Mouse (Mus musculus): ENCODE results near the gene 1700007K13Rik. TPM values are rescaled to one million over a fixed set of nuclear protein-coding genes. Genes with fewer than 3 reads are reported as not detected.

The 1700007K13Rik gene
- polyA plus RNA-seq, 1 experiment from 2014 or later = 5.9 TPM

GRCm38 (mm10) chr2:28440842-28441241 lies 25.3 kb downstream of the 1700007K13Rik start:
- Histone ChIP-seq H3K4me2 (ENCODE audit: low read depth, low read length) (no peak overlapping the region), H3K27me3 (replicated peaks; ENCODE audit: control insufficient read depth, insufficient read depth, low read length) (no peaks in the 10 kb centered on the region; the same call in 1 of the 2 replicates), H3K9me3 (ENCODE audit: control insufficient read depth, low read length) (no peaks in the 10 kb centered on the region), H3K27ac (replicated peaks; ENCODE audit: low read depth, low read length) (no peak overlapping the region), H3K4me1 (ENCODE audit: control insufficient read depth, insufficient read depth, low read length) (0 out of 2 replicates have a peak, but pooled peaks cover under 1% of the 10 kb centered on the region), H3K9ac (ENCODE audit: low read depth, low read length) (no peak overlapping the region), H3K4me3 (ENCODE audit: low read depth, low read length) (no peak overlapping the region), H3K36me3 (ENCODE audit: control insufficient read depth, insufficient read depth, low read length) (no peaks in the 10 kb centered on the region)
- DNase-seq (ENCODE audit: low spot score) (no peak), ATAC-seq (ENCODE audit: low read depth) (no peak)
- 77% methylated on average over 6 of the region's 6 CpGs for WGBS

GRCm38 (mm10) chr2:28435401-28435800 lies 30.7 kb downstream of the 1700007K13Rik start:
- H3K4me2 ChIP-seq (ENCODE audit: low read depth, low read length) = no peak overlapping the region
- no peak for DNase-seq (ENCODE audit: low spot score)
- no peak overlapping the region for H3K9ac ChIP-seq (ENCODE audit: low read depth, low read length)
- H3K27me3 ChIP-seq (replicated peaks; ENCODE audit: control insufficient read depth, insufficient read depth, low read length) = no peaks in the 10 kb centered on the region
- H3K9me3 ChIP-seq (ENCODE audit: control insufficient read depth, low read length) = no peaks in the 10 kb centered on the region
- no peak for ATAC-seq (ENCODE audit: low read depth)
- WGBS = 85% methylated on average over 11 of the region's 11 CpGs
- H3K4me1 ChIP-seq (ENCODE audit: control insufficient read depth, insufficient read depth, low read length) = peaks cover 3% of the 10 kb centered on the region; the same call in 1 of the 2 replicates
- H3K36me3 ChIP-seq (ENCODE audit: control insufficient read depth, insufficient read depth, low read length) = no peaks in the 10 kb centered on the region
- no peak overlapping the region for H3K27ac ChIP-seq (replicated peaks; ENCODE audit: low read depth, low read length)
- H3K4me3 ChIP-seq (ENCODE audit: low read depth, low read length) = no peak overlapping the region

GRCm38 (mm10) chr2:28433512-28433911 lies 32.6 kb downstream of the 1700007K13Rik start:
- no CpG with 5 or more reads among the region's 2 CpGs for WGBS
- Histone ChIP-seq H3K9ac (ENCODE audit: low read depth, low read length) (no peak overlapping the region), H3K27me3 (replicated peaks; ENCODE audit: control insufficient read depth, insufficient read depth, low read length) (no peaks in the 10 kb centered on the region), H3K4me3 (ENCODE audit: low read depth, low read length) (no peak overlapping the region), H3K9me3 (ENCODE audit: control insufficient read depth, low read length) (no peaks in the 10 kb centered on the region), H3K4me2 (ENCODE audit: low read depth, low read length) (no peak overlapping the region), H3K4me1 (ENCODE audit: control insufficient read depth, insufficient read depth, low read length) (peaks cover 3% of the 10 kb centered on the region; the same call in 1 of the 2 replicates), H3K36me3 (ENCODE audit: control insufficient read depth, insufficient read depth, low read length) (no peaks in the 10 kb centered on the region), H3K27ac (replicated peaks; ENCODE audit: low read depth, low read length) (no peak overlapping the region)
- no peak for ATAC-seq (ENCODE audit: low read depth)
- no peak for DNase-seq (ENCODE audit: low spot score)

GRCm38 (mm10) chr2:28432811-28433210 lies 33.3 kb downstream of the 1700007K13Rik start:
- ATAC-seq (ENCODE audit: low read depth) (no peak), DNase-seq (ENCODE audit: low spot score) (peak; percentile 51)
- H3K27me3 ChIP-seq (replicated peaks; ENCODE audit: control insufficient read depth, insufficient read depth, low read length) = no peaks in the 10 kb centered on the region
- 6% methylated on average over 1 of the region's 1 CpGs for WGBS
- H3K4me2 ChIP-seq (ENCODE audit: low read depth, low read length) = no peak overlapping the region
- no peak overlapping the region for H3K27ac ChIP-seq (replicated peaks; ENCODE audit: low read depth, low read length)
- no peak overlapping the region for H3K4me3 ChIP-seq (ENCODE audit: low read depth, low read length)
- H3K9me3 ChIP-seq (ENCODE audit: control insufficient read depth, low read length) = no peaks in the 10 kb centered on the region
- no peak overlapping the region for H3K9ac ChIP-seq (ENCODE audit: low read depth, low read length)
- peaks cover 3% of the 10 kb centered on the region; the same call in 1 of the 2 replicates for H3K4me1 ChIP-seq (ENCODE audit: control insufficient read depth, insufficient read depth, low read length)
- no peaks in the 10 kb centered on the region for H3K36me3 ChIP-seq (ENCODE audit: control insufficient read depth, insufficient read depth, low read length)

- Histone ChIP-seq H3K27ac (replicated peaks; ENCODE audit: low read depth, low read length) (no peak overlapping the region), H3K4me2 (ENCODE audit: low read depth, low read length) (no peak overlapping the region), H3K36me3 (ENCODE audit: control insufficient read depth, insufficient read depth, low read length) (no peaks in the 10 kb centered on the region), H3K27me3 (replicated peaks; ENCODE audit: control insufficient read depth, insufficient read depth, low read length) (no peaks in the 10 kb centered on the region), H3K4me1 (ENCODE audit: control insufficient read depth, insufficient read depth, low read length) (peaks cover 3% of the 10 kb centered on the region; the same call in 1 of the 2 replicates), H3K4me3 (ENCODE audit: low read depth, low read length) (no peak overlapping the region), H3K9ac (ENCODE audit: low read depth, low read length) (no peak overlapping the region), H3K9me3 (ENCODE audit: control insufficient read depth, low read length) (no peaks in the 10 kb centered on the region)
- DNase-seq (ENCODE audit: low spot score) (peak; percentile 36), ATAC-seq (ENCODE audit: low read depth) (no peak)
- 44% methylated on average over 6 of the region's 6 CpGs for WGBS
Observed at GRCm38 (mm10) chr2:28430846-28431245, 35.3 kb downstream of the 1700007K13Rik start.

GRCm38 (mm10) chr2:28427226-28427625 lies 38.9 kb downstream of the 1700007K13Rik start:
- ATAC-seq (ENCODE audit: low read depth) = no peak
- H3K4me2 ChIP-seq (ENCODE audit: low read depth, low read length) = no peak overlapping the region
- no peak overlapping the region for H3K9ac ChIP-seq (ENCODE audit: low read depth, low read length)
- no peaks in the 10 kb centered on the region for H3K4me1 ChIP-seq (ENCODE audit: control insufficient read depth, insufficient read depth, low read length)
- no peaks in the 10 kb centered on the region for H3K36me3 ChIP-seq (ENCODE audit: control insufficient read depth, insufficient read depth, low read length)
- H3K4me3 ChIP-seq (ENCODE audit: low read depth, low read length) = no peak overlapping the region
- H3K27me3 ChIP-seq (replicated peaks; ENCODE audit: control insufficient read depth, insufficient read depth, low read length) = no peaks in the 10 kb centered on the region
- WGBS = 86% methylated on average over 6 of the region's 6 CpGs
- peak; percentile 54 for DNase-seq (ENCODE audit: low spot score)
- no peak overlapping the region for H3K27ac ChIP-seq (replicated peaks; ENCODE audit: low read depth, low read length)
- H3K9me3 ChIP-seq (ENCODE audit: control insufficient read depth, low read length) = no peaks in the 10 kb centered on the region

GRCm38 (mm10) chr2:28423167-28423566 lies 43.0 kb downstream of the 1700007K13Rik start:
- no peaks in the 10 kb centered on the region for H3K4me1 ChIP-seq (ENCODE audit: control insufficient read depth, insufficient read depth, low read length)
- no peak for ATAC-seq (ENCODE audit: low read depth)
- no peak for DNase-seq (ENCODE audit: low spot score)
- H3K27ac ChIP-seq (replicated peaks; ENCODE audit: low read depth, low read length) = no peak overlapping the region
- WGBS = 31% methylated on average over 3 of the region's 3 CpGs
- no peak overlapping the region for H3K4me3 ChIP-seq (ENCODE audit: low read depth, low read length)
- H3K36me3 ChIP-seq (ENCODE audit: control insufficient read depth, insufficient read depth, low read length) = no peaks in the 10 kb centered on the region
- no peak overlapping the region for H3K9ac ChIP-seq (ENCODE audit: low read depth, low read length)
- H3K9me3 ChIP-seq (ENCODE audit: control insufficient read depth, low read length) = no peaks in the 10 kb centered on the region
- no peak overlapping the region for H3K4me2 ChIP-seq (ENCODE audit: low read depth, low read length)
- no peaks in the 10 kb centered on the region for H3K27me3 ChIP-seq (replicated peaks; ENCODE audit: control insufficient read depth, insufficient read depth, low read length)

- no peaks in the 10 kb centered on the region for H3K36me3 ChIP-seq (ENCODE audit: control insufficient read depth, insufficient read depth, low read length)
- H3K4me3 ChIP-seq (ENCODE audit: low read depth, low read length) = no peak overlapping the region
- peak; percentile 92 for DNase-seq (ENCODE audit: low spot score)
- H3K27ac ChIP-seq (replicated peaks; ENCODE audit: low read depth, low read length) = no peak overlapping the region
- ATAC-seq (ENCODE audit: low read depth) = 0 out of 2 replicates have a peak, but pooled peaks have one; percentile 24
- H3K27me3 ChIP-seq (replicated peaks; ENCODE audit: control insufficient read depth, insufficient read depth, low read length) = no peaks in the 10 kb centered on the region
- H3K9me3 ChIP-seq (ENCODE audit: control insufficient read depth, low read length) = no peaks in the 10 kb centered on the region
- peaks cover 10% of the 10 kb centered on the region for H3K4me1 ChIP-seq (ENCODE audit: control insufficient read depth, insufficient read depth, low read length)
- 18% methylated on average over 4 of the region's 4 CpGs for WGBS
- no peak overlapping the region for H3K9ac ChIP-seq (ENCODE audit: low read depth, low read length)
- no peak overlapping the region for H3K4me2 ChIP-seq (ENCODE audit: low read depth, low read length)
Observed at GRCm38 (mm10) chr2:28419898-28420297, 46.2 kb downstream of the 1700007K13Rik start.

GRCm38 (mm10) chr2:28418034-28418433 lies 48.1 kb downstream of the 1700007K13Rik start:
- WGBS = 39% methylated on average over 2 of the region's 2 CpGs
- Histone ChIP-seq H3K4me3 (ENCODE audit: low read depth, low read length) (no peak overlapping the region), H3K9ac (ENCODE audit: low read depth, low read length) (no peak overlapping the region), H3K9me3 (ENCODE audit: control insufficient read depth, low read length) (no peaks in the 10 kb centered on the region), H3K27me3 (replicated peaks; ENCODE audit: control insufficient read depth, insufficient read depth, low read length) (no peaks in the 10 kb centered on the region), H3K27ac (replicated peaks; ENCODE audit: low read depth, low read length) (no peak overlapping the region), H3K4me1 (ENCODE audit: control insufficient read depth, insufficient read depth, low read length) (peaks cover 18% of the 10 kb centered on the region), H3K4me2 (ENCODE audit: low read depth, low read length) (no peak overlapping the region), H3K36me3 (ENCODE audit: control insufficient read depth, insufficient read depth, low read length) (no peaks in the 10 kb centered on the region)
- 0 out of 2 replicates have a peak, but pooled peaks have one; percentile 23 for ATAC-seq (ENCODE audit: low read depth)
- peak; percentile 92 for DNase-seq (ENCODE audit: low spot score)

Measured in embryonic facial prominence, embryonic 14.5 days (tissue).